Mouse (Mus musculus): ENCODE data around the gene Nfat5. TPM values are rescaled to one million over a fixed set of nuclear protein-coding genes. Genes with fewer than 3 reads are reported as not detected.

Gene Nfat5
- total and polyA plus RNA-seq, 2 experiments from 2014 or later = 6.4 to 29.6 TPM

- Histone ChIP-seq H3K4me3 (ENCODE audit: low read depth, low read length) (no peak overlapping the region), H3K4me1 (ENCODE audit: control insufficient read depth, insufficient read depth) (peaks cover 10% of the 10 kb centered on the region), H3K9ac (replicated peaks; ENCODE audit: low read depth, low read length) (no peak overlapping the region), H3K27me3 (ENCODE audit: control insufficient read depth, insufficient read depth, low read length) (no peaks in the 10 kb centered on the region), H3K27ac (ENCODE audit: low read depth) (no peak overlapping the region), H3K36me3 (replicated peaks; ENCODE audit: control insufficient read depth, insufficient read depth, low read length) (no peaks in the 10 kb centered on the region), H3K9me3 (replicated peaks; ENCODE audit: control insufficient read depth, low read length) (no peaks in the 10 kb centered on the region), H3K4me2 (ENCODE audit: low read depth, low read length) (no peak overlapping the region)
- WGBS = 39% methylated on average over 9 of the region's 9 CpGs
- TF ChIP-seq EP300 (IDR thresholded peaks at IDR 0.05; ENCODE audit: low read depth) (no peak), CTCF (IDR thresholded peaks at IDR 0.05; ENCODE audit: low read depth) (no peak)
- DNase-seq (ENCODE audit: low spot score) = no peak
- ATAC-seq (ENCODE audit: insufficient read depth, low read depth) = no peak
These were observed 106.2 kb downstream of the Nfat5 start for GRCm38 (mm10) chr8:107399495-107399894.

- no peak for ATAC-seq (ENCODE audit: insufficient read depth, low read depth)
- Histone ChIP-seq H3K4me1 (ENCODE audit: control insufficient read depth, insufficient read depth) (peaks cover 10% of the 10 kb centered on the region), H3K4me3 (ENCODE audit: low read depth, low read length) (no peak overlapping the region), H3K4me2 (ENCODE audit: low read depth, low read length) (no peak overlapping the region), H3K27ac (ENCODE audit: low read depth) (no peak overlapping the region), H3K9me3 (replicated peaks; ENCODE audit: control insufficient read depth, low read length) (no peaks in the 10 kb centered on the region), H3K9ac (replicated peaks; ENCODE audit: low read depth, low read length) (no peak overlapping the region), H3K27me3 (ENCODE audit: control insufficient read depth, insufficient read depth, low read length) (no peaks in the 10 kb centered on the region), H3K36me3 (replicated peaks; ENCODE audit: control insufficient read depth, insufficient read depth, low read length) (no peaks in the 10 kb centered on the region)
- no peak for TF ChIP-seq CTCF (IDR thresholded peaks at IDR 0.05; ENCODE audit: low read depth)
- TF ChIP-seq EP300 (IDR thresholded peaks at IDR 0.05; ENCODE audit: low read depth) = no peak
- DNase-seq (ENCODE audit: low spot score) = no peak
- 77% methylated on average over 5 of the region's 5 CpGs for WGBS
These were observed 108.6 kb downstream of the Nfat5 start for GRCm38 (mm10) chr8:107401866-107402265.

DNA sequence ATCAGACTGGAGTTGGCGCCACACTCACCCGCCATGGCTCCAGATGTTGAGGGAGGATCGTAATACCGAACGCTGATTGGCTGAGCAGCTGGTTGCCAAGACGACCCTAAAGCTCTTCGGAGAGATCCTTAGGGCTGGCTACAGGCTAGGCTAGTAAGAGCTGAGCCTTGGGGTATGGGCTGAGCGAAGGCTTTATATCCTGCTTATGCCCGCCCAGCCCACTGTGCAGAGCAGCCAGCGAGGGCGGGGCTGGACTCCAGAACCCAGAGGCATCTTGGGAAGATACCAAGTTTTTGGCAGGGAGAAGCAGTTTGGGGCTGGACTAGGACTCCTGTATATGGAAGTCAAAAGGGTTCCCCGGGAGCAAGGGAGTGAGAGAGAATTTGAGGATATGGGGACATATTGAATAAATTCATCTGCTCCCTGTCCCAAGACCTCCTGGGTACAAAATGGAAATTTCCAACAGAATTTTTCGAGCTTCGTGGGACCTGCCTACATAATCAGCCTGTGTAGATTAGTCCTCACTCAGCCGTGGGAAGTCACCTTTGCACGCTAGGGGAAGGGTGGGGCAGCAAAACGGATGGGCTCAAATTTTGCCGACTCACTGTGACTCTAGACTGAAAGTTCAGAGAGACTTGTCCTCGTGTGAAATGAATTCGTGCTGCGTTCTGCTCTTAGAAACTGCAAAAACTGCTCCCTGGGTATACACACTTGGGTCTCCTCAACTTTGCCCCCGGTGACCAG lies 109.9 kb downstream of the Nfat5 start, which contains the start of gene Nqo1:
Gene Nqo1, minus strand, starts transcription at position 169 of the 744 bp plus-strand sequence.
- no peaks in the 10 kb centered on the region for H3K9me3 ChIP-seq (replicated peaks; ENCODE audit: control insufficient read depth, low read length)
- H3K27me3 ChIP-seq (ENCODE audit: control insufficient read depth, insufficient read depth, low read length) = no peaks in the 10 kb centered on the region
- H3K4me3 ChIP-seq (ENCODE audit: low read depth, low read length) = peak within 1 kb of the TSS; percentile 47
- no peaks in the 10 kb centered on the region for H3K36me3 ChIP-seq (replicated peaks; ENCODE audit: control insufficient read depth, insufficient read depth, low read length)
- TF ChIP-seq EP300 (IDR thresholded peaks at IDR 0.05; ENCODE audit: low read depth) (no peak), CTCF (IDR thresholded peaks at IDR 0.05; ENCODE audit: low read depth) (no peak)
- DNase-seq (ENCODE audit: low spot score) (peak; percentile 90), ATAC-seq (ENCODE audit: insufficient read depth, low read depth) (peak; percentile 95)
- H3K4me2 ChIP-seq (ENCODE audit: low read depth, low read length) = peak within 1 kb of the TSS; percentile 64
- peaks cover 10% of the 10 kb centered on the region for H3K4me1 ChIP-seq (ENCODE audit: control insufficient read depth, insufficient read depth)
- peak within 1 kb of the TSS; percentile 47; the same call in 1 of the 2 replicates for H3K9ac ChIP-seq (replicated peaks; ENCODE audit: low read depth, low read length)
- WGBS = 12% methylated on average over 22 of the region's 22 CpGs
- H3K27ac ChIP-seq (ENCODE audit: low read depth) = peak within 1 kb of the TSS; percentile 60

DNA sequence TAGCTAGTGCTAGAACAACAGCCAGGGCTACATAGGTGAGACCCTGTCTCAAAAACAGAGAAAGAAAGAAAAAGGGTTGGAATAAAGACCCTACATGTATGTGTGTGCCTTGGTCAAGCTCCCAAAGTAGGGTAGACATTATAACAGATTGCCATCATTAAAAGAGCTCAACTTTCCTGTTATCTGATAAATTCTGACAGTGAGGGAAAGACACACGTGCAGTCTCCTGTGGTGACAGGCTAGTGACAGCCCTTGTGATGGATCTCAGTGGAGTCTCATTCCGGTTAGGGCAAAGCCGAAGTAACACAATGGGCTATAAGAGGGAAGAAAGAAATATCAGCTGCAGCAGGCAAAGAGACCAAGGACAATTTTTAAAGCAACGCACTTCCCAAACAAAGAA lies 110.8 kb downstream of the Nfat5 start:
- TF ChIP-seq CTCF (IDR thresholded peaks at IDR 0.05; ENCODE audit: low read depth) = no peak
- Histone ChIP-seq H3K4me2 (ENCODE audit: low read depth, low read length) (no peak overlapping the region), H3K27ac (ENCODE audit: low read depth) (no peak overlapping the region)

GRCm38 (mm10) chr8:107405935-107406334 lies 112.7 kb downstream of the Nfat5 start:
- TF ChIP-seq CTCF (IDR thresholded peaks at IDR 0.05; ENCODE audit: low read depth) (no peak), EP300 (IDR thresholded peaks at IDR 0.05; ENCODE audit: low read depth) (no peak)
- DNase-seq (ENCODE audit: low spot score) = no peak
- Histone ChIP-seq H3K27ac (ENCODE audit: low read depth) (no peak overlapping the region), H3K9me3 (replicated peaks; ENCODE audit: control insufficient read depth, low read length) (no peaks in the 10 kb centered on the region), H3K9ac (replicated peaks; ENCODE audit: low read depth, low read length) (no peak overlapping the region), H3K36me3 (replicated peaks; ENCODE audit: control insufficient read depth, insufficient read depth, low read length) (peaks cover 15% of the 10 kb centered on the region), H3K4me3 (ENCODE audit: low read depth, low read length) (no peak overlapping the region), H3K4me2 (ENCODE audit: low read depth, low read length) (no peak overlapping the region), H3K4me1 (ENCODE audit: control insufficient read depth, insufficient read depth) (peaks cover 10% of the 10 kb centered on the region), H3K27me3 (ENCODE audit: control insufficient read depth, insufficient read depth, low read length) (no peaks in the 10 kb centered on the region)
- 60% methylated on average over 3 of the region's 3 CpGs for WGBS
- no peak for ATAC-seq (ENCODE audit: insufficient read depth, low read depth)

More for the DNA sequence above, 110.8 kb downstream of the Nfat5 start:
- Histone ChIP-seq H3K27me3 (ENCODE audit: control insufficient read depth, insufficient read depth, low read length) (no peaks in the 10 kb centered on the region), H3K4me1 (ENCODE audit: control insufficient read depth, insufficient read depth) (peaks cover 10% of the 10 kb centered on the region), H3K9ac (replicated peaks; ENCODE audit: low read depth, low read length) (no peak overlapping the region), H3K9me3 (replicated peaks; ENCODE audit: control insufficient read depth, low read length) (no peaks in the 10 kb centered on the region), H3K4me3 (ENCODE audit: low read depth, low read length) (no peak overlapping the region), H3K36me3 (replicated peaks; ENCODE audit: control insufficient read depth, insufficient read depth, low read length) (no peaks in the 10 kb centered on the region; the same call in 1 of the 2 replicates)
- ATAC-seq (ENCODE audit: insufficient read depth, low read depth) (no peak), DNase-seq (ENCODE audit: low spot score) (no peak)
- WGBS = 58% methylated on average over 4 of the region's 4 CpGs

Data from heart, postnatal 0 days (tissue).